Mouse (Mus musculus) hindlimb bud, embryonic 11.5 days (tissue): ENCODE results near the gene Eef1akmt2.

ENCODE experiments used
- DNase-seq: peaks from one replicate; pipeline ENCODE4 v3.0.0-alpha.2; 2012; ENCODE audit warnings: low read depth, low spot score; ENCODE audit errors: extremely low spot score

Eef1akmt2 gene

DNA sequence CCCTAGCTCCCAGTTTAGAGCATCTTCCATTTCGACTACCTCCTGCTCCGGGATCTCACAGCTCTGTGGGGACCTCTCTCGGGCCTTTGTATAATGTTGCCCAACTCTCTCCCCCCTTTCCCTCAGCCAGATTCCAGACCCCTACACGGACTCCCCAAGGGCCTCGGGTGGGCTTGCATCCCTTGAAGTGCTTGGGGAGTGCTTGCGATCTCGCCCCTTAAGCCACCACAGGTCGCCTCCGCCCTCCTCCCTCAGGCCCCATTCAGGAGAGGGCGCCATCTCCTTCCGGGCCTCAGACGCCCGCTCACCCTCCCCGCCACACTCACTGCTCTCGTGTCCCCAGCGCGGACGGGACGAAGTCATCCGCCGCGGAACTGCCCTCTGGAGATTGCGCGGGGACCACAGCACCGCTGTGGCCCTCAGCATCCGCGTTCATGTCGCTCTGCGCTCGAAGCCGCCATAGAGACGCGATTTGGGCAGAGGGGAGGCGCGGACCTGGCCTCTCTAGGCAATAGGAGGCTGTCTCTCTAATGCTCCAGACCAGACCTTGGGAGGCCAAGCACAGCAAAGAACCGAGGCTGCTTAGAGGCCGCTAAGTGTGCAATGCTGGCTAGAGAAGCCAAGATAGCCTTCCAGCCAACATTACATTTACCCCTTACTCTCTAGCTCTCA is at the start of gene Eef1akmt2:
Eef1akmt2 (minus strand) TSS at position 501 of the 672 bp plus-strand sequence.
- peak; percentile 41 for DNase-seq

DNA sequence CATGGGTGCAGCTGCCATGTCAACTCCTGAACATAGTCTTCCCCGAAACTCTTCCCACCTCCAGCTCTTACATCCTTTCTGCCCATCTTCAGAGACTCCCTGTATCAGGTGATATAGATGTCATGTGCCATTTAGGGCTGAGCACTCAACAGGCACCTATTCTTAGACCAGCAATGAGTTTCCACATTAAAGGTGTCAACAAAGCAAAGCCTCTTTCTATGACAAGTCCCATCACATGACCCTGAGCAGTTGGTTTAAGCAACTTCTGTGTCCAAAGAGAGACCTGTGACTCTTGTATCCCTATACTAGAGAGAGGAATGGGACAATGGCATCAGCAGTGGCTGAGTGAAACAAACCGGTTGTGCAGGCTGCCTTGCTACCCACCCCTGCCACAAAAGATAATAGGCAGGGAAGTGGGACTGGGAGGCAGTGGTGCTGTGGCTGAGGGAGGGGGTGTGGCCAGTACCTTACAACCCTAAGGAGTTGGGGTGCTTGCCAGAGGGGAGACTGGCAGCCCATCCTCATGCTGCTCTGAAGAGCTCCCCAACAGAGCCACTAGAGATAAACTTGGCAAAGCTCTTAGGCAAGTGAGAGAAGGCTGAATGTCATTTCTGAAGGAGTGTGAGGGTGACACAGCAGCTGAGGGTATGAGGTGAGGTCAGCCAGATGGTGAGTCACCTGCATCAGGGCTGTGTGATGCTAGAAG is 48.5 kb upstream of the Eef1akmt2 start:
- DNase-seq = no peak

DNA sequence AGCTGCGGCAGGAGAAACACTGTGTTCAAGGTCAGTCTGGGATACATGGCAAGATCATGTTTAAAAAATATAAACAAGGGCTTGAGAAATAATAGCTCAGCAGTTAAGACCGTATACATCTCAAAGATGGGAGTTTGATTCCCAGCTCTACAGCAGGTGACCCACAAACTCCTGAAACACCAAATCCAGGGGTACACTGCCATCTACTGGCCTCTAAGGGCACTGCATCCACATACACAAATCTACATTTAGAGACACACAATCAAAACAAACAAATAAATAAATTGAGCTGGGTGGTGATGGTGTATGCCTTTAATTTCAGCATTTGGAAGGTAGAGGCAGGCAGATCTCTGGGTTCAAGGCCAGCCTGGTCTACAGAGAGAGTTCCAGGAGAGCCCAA is 45.8 kb upstream of the Eef1akmt2 start:
- DNase-seq = no peak

DNA sequence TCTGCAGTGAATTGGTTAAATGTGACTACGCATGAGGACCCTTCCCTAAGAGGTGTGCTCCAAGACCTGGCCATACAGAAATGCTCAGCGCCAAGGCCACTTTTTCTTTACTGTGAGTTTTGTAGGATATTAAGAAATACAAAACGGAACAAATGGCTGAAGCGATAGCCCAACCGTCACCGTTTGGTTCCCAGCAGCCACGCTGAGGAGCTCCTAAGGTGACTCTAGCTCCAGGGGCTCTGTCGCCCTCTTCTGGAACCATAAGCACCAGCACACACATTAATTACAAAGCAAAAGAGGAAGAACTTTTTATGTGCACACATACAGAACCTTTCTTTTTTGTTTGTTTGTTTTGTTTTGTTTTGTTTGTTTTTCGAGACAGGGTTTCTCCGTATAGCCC is 44.8 kb upstream of the Eef1akmt2 start:
- DNase-seq = no peak

DNA sequence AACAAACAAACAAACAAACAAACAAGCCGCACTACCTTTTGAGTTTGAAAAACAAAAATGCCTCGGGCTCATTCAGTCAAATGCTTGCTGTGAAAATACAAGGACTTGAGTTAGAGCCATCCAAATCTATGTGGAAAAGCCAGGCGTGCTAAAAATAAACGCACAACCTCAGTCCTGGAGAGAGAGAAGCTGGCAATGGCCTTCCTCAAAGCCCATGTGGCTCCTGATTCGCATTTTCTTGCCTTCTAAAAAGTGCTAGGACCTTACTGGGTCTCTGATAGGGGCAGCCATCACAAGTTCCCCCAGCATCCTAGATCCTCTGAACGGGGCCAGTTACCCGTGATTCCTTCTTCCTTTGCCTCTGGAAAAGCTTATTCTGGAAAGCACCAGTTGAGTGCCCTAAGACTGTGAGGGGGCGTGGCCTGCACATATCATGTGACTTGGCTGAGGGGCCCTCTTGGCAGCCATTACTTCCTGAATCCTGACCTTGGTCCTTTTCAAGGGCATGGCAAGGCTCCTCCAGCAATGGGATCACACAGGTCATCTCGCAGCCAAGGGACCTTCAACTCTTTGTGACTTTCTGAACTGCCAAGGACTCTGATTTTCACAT is 43.8 kb upstream of the Eef1akmt2 start:
- DNase-seq = no peak

DNA sequence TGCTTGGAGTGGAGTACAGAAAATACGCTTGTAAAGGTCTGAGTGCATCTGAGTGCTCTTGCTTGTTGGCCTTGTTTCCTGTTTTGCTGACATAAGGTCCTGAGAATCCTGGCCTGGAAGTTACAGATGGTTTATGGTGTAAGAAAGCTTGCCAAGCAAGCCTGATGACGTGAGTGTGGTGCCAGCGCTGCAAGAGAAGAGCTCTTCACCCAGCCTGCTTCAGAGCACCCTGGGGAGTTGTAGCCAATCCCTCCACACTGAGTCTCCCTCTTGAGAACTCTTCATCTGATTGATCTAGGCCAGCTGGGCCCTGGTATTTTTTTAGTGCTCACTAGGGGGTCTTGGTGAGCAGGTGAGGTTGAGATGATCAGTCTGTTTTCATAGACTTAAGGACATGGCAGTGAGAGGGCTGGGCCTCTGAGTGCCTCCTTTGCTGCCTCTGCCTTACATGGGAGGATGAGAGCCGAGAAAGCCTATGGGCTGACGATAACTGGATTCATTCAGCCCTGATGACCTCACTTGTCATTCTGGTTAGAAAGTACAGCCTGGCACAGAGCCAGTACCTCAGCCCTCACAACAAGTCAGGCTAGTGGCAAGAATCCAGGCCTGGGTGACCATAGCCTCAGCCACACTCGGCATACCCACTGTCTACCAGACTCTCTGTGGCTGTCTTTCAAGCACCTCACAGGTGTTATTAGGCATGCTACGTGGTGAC is 42.5 kb upstream of the Eef1akmt2 start:
- DNase-seq = no peak

DNA sequence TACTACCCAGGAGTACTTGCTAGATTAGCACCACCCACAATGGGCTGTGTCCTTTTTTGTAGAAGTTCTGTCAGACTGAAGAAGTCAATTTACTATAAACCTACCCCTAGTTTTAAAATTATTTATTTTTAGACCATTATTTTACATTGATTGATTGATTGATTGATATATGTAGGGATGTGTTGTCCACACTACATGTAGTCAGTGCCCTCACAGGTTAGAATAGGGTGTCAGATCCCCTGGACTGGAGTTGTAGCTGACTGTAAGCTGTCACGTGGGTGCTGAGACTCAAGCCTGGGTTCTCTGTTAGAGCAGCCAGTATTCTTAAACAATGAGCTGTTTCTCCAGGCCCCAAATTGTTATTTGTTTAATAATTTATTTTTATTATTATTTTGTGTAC is 40.9 kb upstream of the Eef1akmt2 start:
- DNase-seq = no peak

DNA sequence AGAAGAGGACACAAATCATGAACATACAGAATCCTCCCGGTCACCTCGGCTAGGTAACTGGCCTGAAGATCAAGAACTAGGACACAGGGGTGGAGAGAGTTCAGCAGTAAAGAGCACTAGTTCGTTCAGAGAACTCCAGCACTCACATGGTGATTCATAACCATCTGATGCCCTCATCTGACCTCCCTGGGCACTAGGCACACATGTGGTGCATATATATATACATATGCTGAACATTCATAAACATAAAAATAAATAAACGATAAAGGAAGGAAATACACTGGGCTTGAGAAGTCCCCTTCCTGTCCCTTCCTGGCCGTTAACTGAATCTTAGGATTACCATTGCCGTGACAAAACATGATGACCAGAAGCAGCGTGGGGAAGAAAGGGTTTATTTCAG is 40.3 kb upstream of the Eef1akmt2 start:
- no peak for DNase-seq

DNA sequence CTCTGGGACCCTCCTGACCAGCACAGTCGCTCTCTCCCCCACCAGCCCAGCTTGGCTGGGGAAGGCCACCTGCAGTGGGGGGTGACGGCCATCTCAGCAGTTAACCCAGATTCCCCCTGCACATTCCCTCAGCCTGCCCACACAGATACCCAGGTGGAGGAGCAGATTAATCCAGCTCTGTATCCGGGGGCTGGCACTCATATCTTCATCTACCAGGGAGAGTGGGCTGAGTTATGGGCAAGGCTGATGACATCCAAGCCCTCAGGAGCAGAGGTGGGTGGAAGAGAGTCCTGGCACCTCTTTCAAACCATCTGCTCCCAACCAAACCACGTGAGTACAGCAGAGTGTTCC is 39.8 kb upstream of the Eef1akmt2 start:
- DNase-seq = no peak

DNA sequence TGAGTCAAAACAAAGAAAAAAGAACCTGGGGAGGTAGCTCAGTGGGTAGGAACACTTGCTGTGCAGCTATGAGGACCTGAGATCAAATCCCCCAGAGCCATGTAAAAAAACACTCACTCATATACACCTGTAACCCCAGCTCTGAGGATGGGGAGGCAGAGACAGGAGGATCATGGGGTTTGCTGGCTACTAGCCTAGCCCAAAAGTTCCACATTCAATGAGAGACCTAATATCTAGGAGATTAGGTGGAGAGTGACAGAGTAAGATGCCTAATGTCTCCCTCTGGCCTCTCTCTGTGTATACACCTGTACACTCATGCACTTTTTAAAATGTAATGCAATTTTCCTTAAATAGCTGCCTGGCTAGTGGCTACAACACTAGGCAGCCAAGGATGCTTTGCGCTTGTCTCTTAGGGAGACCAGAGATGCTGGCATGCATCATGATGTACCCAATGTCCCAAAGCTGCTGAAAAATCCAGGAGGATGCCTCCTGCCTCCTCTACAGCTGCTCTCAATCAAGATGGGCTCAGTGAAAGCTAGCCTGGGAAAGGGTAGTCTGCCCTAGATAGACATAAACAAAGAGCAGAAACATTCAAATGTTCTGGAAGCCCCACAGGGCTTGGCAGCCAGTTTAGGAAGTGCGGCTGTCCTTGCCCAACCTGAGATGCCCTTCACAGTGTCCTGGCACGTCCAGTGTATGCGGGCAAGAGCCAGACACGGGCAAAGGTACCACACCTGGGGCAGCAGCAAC is 39.3 kb upstream of the Eef1akmt2 start:
- DNase-seq = no peak

DNA sequence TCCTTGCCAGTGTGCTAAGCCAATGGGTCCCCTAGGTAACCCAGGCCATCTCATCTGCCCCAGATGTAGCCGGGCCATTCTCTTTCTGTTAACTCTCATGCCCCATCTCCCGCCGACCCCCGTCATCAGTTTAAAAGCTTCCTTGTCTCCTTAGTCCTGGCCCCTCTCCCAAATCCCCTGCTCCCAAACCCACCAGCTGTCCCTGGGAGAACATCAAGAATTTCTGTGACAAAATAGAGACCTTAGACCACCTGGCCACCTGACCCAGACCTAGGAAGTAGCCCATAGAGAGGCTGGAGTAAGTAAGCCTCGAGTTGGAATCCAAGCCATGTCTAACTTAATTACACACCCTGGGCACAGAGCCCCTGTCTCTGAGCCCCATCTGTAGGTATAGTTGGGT is 37.7 kb upstream of the Eef1akmt2 start:
- no peak for DNase-seq

DNA sequence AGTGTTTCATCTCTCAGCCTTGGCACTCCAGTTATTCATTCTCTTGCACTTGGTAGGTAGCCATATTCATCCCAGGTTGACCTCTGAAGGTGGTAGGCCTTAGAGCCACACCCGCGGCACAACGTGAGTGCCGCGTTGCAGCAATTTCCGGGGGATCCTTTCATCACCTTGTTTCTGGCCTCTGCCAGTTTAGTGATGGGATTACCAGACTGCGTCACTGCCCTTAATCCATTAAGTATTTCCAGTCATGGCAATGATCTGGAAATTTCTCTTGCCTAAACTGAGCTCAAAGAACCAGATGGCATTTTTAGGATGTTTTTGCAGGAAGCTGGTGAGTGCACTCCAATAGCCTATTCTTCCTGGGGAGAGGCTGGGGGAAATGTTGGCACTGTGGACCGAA is 37.2 kb upstream of the Eef1akmt2 start:
- DNase-seq = no peak

DNA sequence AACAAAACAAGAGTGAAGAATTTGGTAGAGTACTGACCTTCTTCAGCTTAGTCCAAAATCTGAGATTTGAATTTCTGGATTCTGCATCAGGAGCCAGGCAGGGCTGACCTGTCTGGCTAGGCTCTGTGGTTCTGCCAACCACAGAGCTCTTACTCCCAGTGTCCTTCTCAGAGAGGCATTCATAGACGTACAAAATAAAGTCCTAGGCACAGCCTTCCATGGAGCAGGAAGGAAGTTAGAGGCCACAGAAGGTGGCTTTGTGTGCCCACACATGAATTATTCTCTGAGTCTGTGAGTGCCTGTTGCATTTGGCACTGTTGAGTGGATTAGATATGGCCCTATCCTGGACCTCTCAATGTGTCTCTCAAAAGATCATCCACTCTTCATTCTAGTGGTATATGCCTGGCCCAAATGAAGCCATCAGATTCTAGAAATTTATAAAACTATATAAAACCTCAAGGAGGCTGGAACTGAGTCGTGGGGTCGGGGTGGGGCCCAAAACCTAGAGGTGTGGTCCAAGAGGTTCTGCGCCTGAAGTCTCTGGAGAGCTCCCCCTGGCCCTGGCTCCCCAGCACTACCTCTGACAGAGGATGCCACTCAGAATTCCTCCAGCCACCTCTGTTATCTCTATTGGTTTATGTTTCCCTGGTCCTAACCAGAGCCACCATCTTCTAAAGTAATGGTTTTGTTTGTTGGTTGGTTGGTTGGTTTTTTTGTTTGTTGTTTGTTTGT is 36.2 kb upstream of the Eef1akmt2 start:
- no peak for DNase-seq

DNA sequence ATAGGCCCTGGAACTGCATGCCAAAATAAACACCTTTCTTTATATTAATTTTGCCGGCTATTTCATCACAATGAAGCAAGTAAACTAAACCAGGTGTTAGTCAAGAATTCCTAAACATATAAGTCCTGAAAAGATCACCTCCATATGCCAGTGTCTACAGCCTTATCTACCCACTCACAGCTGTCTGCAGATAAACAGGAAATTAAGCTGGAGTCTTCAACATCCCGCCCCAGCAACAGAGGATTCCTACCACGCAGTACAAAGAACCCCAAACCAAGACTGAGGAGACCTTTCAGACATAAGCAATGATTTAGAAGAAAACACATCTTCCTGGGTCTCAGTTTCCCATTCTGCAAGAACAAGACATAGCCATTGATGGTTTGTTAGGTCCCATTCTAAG is 35.6 kb upstream of the Eef1akmt2 start:
- no peak for DNase-seq

DNA sequence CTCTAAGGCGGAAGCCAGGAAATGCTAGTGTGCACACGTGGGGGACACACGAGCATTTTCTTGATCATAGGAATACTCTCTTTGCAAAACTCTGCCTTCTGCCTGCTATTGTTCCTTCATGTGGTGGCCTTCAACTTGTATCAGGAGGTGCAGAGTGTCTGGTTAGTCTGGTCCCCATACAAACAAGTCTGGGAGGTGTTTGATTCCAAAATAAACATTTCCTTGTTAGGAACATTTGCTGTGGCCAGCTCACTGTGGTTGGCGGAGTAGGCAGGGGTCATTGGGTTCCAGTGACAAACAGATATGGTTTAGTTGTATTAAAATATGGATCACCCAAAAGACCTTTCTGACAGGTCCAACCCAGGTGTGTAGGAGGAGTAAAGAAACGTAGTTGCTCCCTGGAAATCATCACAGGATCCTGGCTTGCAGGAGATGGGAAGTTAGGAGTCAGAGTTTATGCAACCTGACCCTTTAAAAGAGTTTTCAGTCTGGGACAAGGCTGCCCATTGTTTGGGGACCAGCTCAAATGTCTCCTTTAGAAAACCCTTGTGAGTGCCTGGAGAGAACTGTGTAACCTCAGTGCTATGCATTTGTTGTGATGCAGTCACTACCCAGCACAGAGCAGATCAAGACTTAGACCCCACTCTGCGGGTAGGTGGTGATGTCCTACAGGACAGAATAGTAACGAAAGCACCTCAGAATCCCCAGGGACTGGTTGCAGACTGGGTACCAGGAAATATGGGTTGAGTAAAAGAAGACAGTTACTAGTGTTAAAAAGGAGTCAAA is 34.7 kb upstream of the Eef1akmt2 start:
- DNase-seq = no peak

DNA sequence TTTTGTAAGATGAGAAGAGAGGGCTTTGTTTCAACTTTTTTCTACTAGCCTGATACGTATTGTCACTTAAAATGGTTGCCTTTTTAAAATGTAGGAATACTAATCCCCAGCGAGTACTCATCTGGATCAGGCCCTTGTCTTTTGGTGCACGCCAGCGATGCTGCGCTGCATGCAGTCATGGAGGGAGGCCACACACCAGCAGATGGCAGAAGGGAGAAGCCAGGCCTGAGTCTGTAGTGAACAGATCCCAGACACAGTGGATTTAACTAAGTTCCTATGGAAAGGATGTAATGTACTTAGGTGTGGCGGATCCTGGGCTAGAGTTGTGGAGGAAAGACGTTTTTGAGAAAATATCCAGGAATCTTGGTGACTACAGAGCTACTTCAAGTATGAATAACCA is 31.6 kb upstream of the Eef1akmt2 start:
- no peak for DNase-seq

DNA sequence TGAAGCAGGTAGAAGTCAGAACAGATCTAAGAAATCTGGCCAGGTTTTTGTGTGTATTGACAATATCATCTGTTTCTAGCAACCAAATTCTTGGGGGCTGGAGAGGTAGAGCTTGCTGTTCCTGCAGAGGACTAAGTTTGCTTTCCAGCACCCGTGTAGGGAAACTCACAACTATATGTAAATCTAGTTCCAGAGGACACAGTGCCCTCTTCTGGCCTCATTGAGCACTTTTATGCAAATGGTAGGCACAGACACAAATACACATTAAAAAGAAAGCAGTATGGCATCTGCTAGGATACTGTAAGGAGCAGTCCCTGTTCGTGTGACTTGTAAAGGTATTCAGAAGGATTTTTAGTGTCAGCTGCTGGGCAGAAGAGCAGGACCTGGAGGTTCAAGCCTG is 29.9 kb upstream of the Eef1akmt2 start:
- DNase-seq = no peak

DNA sequence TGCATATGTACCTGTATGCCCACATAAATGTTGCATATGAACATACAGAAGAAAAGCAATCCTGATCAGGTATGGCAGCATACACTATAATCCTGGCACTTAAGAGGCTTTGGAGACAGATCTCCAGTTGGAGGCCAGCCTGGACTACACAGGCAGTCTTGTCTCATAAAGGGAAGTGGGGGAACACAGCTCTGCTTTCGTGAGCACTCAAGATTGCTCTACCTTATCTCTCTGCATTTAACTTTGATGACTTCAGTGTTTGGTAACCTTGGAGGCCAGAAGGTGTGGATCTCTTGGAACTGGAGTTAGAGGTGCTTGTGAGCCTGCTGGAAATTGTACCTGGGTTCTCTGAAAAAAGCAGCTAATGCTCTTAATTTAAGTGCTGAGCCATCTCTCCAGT is 27.8 kb upstream of the Eef1akmt2 start:
- no peak for DNase-seq

DNA sequence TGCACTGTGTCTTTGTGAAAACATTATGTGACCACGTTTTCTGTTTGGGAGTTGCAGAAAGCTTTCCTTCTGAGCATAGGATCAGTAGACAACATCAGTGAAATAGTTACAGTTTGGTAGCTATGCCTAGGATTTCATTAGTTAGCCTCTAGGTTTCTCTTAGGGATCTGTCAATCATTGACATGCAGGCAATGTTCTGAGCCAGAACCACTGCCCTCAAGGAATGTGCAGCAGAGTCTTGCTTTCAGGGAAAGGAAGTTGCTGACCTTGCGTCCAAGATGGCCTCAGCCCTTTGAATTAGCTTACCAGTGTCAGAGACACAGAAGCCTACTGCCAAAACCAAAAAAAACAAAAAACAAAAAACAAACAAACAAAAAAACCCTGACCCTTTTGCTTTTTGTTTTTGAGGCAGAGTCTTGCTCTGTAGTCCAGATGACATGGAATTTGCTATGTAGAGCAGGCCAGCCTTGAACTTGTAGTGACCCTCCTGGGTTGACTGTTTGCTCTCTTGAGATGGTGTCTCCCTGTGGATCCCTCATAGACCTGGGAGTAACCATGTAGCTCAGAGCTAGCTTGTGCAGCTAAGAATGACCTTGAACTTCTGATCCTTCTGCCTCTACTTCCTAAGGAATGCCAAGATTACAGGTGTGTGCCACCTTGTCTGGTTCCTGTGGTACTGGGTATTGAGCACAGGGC is 23.1 kb upstream of the Eef1akmt2 start:
- DNase-seq = no peak
